Mouse (Mus musculus) forebrain, embryonic 10.5 days (tissue): ENCODE measurements around the gene Mrpl32. TPM values are rescaled to one million over a fixed set of nuclear protein-coding genes. Genes with fewer than 3 reads are reported as not detected.

Experiments
- DNase-seq: peaks from one replicate; pipeline ENCODE4 v3.0.0-alpha.2; 2017; ENCODE audit warnings: low spot score; ENCODE audit errors: extremely low spot score
- H3K27ac ChIP-seq: fragments of 300-500 bp; sonication (generic); 2 replicates; pipeline ENCODE4 v1.5.1; 2016; ENCODE audit warnings: mild to moderate bottlenecking
- H3K27me3 ChIP-seq: fragments of 300-500 bp; sonication (generic); 2 replicates; pipeline ENCODE4 v1.6.1; 2016; ENCODE audit warnings: mild to moderate bottlenecking; ENCODE audit not compliant: poor library complexity, severe bottlenecking
- H3K36me3 ChIP-seq: fragments of 300-500 bp; sonication (generic); replicated peaks from 2 replicates; pipeline ENCODE4 v1.6.1; 2016; ENCODE audit warnings: mild to moderate bottlenecking, moderate library complexity
- H3K4me1 ChIP-seq: fragments of 300-500 bp; sonication (generic); 2 replicates; pipeline ENCODE4 v1.6.1; 2016
- H3K4me3 ChIP-seq: fragments of 300-500 bp; sonication (generic); 2 replicates; pipeline ENCODE4 v1.5.1; 2016; ENCODE audit warnings: mild to moderate bottlenecking, moderate library complexity
- H3K9me3 ChIP-seq: fragments of 300-500 bp; sonication (generic); 2 replicates; pipeline ENCODE4 v1.6.1; 2016; ENCODE audit warnings: mild to moderate bottlenecking, moderate library complexity
- WGBS: fragments of 180-500 bp; shearing (Covaris S2); methylation state at CpG from one replicate; pipeline ENCODE4 v1.1.7; 2016; 5-methylcytosine and 5-hydroxymethylcytosine counted together
- polyA plus RNA-seq: library from polyadenylated mRNA; unstranded; fragments of >200 nt; fragmentation: Nextera tagmentation; extraction: Ambion mirVana; gene quantifications from 2 replicates; pipeline ENCODE4 v1.2.1, GENCODE M21; 2016

The Mrpl32 gene
- 104 TPM in 2 replicates for polyA plus RNA-seq

DNA sequence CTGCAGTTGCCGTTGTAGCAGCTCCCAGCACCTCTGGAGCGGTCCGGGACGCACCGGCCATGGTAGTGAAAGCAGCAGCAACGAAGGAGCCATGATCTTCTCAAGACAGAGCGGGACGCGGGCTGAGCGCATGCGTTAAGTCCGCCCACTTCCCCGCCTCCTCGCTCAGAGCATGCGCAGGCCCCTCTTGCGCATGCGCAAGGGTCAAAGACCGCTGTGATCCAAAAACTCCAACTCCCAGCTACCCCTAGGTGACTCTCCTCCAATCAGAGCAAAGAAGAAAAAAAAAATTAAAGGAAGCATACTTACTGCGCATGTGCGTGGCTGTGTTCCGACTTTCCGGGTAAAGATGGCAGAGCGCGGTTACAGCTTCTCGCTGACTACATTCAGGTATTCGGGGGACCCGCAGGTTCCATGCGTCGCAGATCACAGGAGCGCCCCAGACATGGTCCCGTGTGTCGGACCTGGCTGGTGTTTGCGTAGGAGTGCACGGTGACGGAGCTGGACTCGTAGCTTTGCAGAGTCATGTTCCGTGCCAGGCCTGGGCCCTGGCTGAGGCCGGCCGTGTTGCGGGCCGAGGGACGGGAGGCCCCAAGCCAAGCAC, at the start of gene Mrpl32, which contains the start of gene Psma2:
Mrpl32 (minus strand) TSS at position 240 of the 604 bp plus-strand sequence.
Psma2 (plus strand) TSS at position 315 of the 604 bp plus-strand sequence.
- peaks cover 51% of the 10 kb centered on the region for H3K36me3 ChIP-seq

DNA sequence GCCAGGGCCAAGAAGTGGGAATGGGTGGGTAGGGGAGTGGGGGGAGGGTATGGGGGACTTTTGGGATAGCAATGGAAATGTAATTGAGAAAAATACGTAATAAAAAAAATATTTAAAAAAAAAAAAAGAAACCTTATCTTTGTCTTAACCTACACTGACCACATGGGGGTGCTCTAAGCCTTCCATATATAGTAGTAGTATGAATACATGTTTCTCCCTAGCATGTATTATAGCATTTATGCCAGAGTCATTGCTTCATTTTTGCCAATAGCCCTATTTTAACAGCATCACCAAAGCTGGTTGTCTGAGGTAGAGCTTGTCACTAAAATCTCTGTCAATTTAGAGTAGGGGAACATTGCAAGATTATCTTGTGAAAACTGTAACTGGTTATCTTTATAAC, 36.3 kb upstream of the Mrpl32 start:
- DNase-seq, result no peak
- no peak overlapping the region for H3K27ac ChIP-seq
- no peak overlapping the region for H3K4me3 ChIP-seq
- H3K9me3 ChIP-seq, result peaks cover 7% of the 10 kb centered on the region; the same call in 1 of the 2 replicates
- H3K4me1 ChIP-seq, result no peaks in the 10 kb centered on the region
- no peaks in the 10 kb centered on the region for H3K36me3 ChIP-seq
- WGBS, result 27% methylated on average over 1 of the region's 1 CpGs
- no peaks in the 10 kb centered on the region for H3K27me3 ChIP-seq

More for the DNA sequence above, at the start of gene Mrpl32, which contains the start of gene Psma2:
- Histone ChIP-seq H3K9me3 (no peaks in the 10 kb centered on the region), H3K27me3 (no peaks in the 10 kb centered on the region), H3K4me3 (peak within 1 kb of the TSS; percentile 87), H3K27ac (peak within 1 kb of the TSS; percentile 89), H3K4me1 (peaks cover 15% of the 10 kb centered on the region)
- WGBS, result under 1% methylated on average over 42 of the region's 42 CpGs
- DNase-seq, result peak; percentile 94

DNA sequence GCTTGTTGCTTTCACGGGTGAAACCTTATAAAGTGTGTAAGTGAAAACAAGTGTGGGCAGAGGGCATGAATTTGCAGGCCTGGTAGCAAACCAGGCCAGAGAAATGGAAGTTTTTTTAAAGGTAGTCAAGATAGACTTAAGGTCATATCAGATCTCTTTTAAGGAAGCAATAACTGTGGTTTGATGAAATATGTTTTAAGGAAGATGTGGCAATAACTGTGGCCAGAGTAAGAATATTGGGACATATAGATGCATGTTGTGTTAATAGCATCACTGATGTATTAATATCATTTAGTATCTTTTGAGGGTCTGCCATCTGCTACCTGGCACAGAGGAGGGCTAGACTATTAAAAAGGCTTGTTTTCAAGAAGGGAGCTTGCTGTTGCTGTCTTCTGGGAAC, 27.0 kb upstream of the Mrpl32 start:
- peaks cover 69% of the 10 kb centered on the region for H3K36me3 ChIP-seq
- 72% methylated on average over 1 of the region's 1 CpGs for WGBS

DNA sequence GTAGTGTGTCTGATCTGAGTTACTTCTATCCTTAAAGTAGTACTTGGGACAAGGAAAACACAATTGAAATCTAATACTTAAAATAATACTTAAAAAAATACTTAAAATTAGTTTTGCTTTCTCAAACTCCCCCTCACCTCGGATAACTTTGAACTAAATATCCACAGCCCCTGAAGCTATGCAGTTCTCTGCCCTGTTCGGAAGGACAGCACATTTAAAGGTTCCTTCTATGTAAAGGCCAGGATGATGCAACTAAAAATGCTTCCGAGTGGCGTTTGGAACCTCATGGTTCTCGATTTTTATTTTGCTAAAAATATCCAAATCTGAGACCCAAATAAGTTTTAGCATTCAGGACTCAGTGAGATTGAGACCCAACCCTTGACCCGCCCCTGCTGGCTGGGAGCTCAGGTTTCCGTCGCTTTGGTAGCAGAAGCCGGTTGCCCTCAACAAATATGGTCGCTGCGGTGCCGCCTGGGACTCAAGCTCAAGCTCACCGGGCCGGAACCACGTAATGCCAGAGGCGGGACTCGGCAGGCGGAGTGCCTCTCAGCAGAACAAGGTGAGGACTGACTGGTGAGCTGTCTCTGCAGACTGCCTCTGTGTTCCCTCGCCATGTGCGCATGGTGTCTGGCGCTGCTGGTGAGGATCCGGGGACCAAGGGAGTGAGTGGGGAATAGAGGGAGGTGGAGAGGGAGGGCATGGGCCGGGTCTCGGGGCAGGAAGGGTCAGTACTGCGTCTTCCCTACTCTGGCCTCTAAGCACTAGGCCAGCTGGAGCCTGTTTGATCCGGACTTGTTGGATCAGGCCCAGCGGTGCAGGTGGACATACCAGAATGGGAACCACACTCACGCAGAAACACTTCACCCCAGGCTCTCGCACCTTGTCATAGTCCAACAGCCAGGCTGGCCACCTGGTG, 17.0 kb upstream of the Mrpl32 start, which contains the start of gene AW209491:
AW209491 (plus strand) TSS at position 429 of the 916 bp plus-strand sequence.
- peak; percentile 92 for DNase-seq
- Histone ChIP-seq H3K9me3 (no peaks in the 10 kb centered on the region), H3K4me1 (peaks cover 18% of the 10 kb centered on the region), H3K27me3 (no peaks in the 10 kb centered on the region), H3K4me3 (peak within 1 kb of the TSS; percentile 75), H3K27ac (peak within 1 kb of the TSS; percentile 91), H3K36me3 (peaks cover 43% of the 10 kb centered on the region)
- 2% methylated on average over 29 of the region's 29 CpGs for WGBS

More for the DNA sequence above, 27.0 kb upstream of the Mrpl32 start:
- Histone ChIP-seq H3K27ac (no peak overlapping the region), H3K4me1 (no peaks in the 10 kb centered on the region), H3K4me3 (no peak overlapping the region), H3K9me3 (no peaks in the 10 kb centered on the region), H3K27me3 (no peaks in the 10 kb centered on the region)
- no peak for DNase-seq

DNA sequence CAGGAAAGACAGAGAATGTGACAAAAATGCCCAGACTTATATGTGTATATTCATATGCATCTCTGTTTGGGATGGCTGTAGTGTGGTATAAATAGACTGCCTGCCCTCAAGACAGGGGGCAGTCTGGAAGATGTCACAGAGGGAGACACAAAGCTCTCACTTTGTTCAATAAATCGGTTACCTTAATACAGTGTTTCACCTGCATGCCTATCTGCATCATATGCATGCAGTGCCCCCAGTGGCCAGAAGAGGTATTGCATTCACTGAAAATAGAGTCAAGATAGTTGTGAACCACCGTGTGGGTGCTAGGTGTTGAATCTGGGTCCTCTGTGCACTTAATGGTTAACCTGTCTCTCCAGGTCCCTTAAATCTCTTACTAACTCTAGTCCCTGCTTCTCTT, 5.8 kb upstream of the Mrpl32 start:
- peak; percentile 54 for DNase-seq
- Histone ChIP-seq H3K27me3 (no peaks in the 10 kb centered on the region), H3K4me3 (no peak overlapping the region), H3K9me3 (no peaks in the 10 kb centered on the region), H3K4me1 (peaks cover 8% of the 10 kb centered on the region), H3K36me3 (peaks cover 80% of the 10 kb centered on the region), H3K27ac (no peak overlapping the region)
- 71% methylated on average over 2 of the region's 2 CpGs for WGBS

DNA sequence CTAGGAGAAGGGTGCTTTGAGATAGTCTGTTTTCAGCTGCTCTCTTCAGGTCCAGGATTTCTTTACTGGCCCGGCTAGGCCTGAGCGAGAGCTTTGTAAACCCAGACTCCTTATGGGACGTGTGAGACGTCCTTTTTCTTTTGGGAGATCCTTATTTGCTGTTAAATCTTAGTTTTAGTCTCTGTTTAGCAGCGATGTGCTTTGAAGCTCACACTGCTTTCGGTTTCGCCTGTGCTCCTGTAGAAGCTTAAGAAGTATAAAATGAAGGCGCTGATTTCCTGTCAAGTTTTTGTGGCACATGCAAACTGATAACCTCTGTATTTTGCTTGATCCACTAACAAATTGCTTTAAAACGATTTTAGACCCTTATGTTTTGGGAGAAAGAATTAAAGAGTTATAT, 588 bp upstream of the Mrpl32 start:
- Histone ChIP-seq H3K27me3 (no peaks in the 10 kb centered on the region), H3K4me1 (peaks cover 15% of the 10 kb centered on the region), H3K27ac (peak overlapping the region; percentile 89), H3K4me3 (peak overlapping the region; percentile 87), H3K9me3 (no peaks in the 10 kb centered on the region), H3K36me3 (peaks cover 54% of the 10 kb centered on the region)
- 2% methylated on average over 9 of the region's 9 CpGs for WGBS
- no peak for DNase-seq

DNA sequence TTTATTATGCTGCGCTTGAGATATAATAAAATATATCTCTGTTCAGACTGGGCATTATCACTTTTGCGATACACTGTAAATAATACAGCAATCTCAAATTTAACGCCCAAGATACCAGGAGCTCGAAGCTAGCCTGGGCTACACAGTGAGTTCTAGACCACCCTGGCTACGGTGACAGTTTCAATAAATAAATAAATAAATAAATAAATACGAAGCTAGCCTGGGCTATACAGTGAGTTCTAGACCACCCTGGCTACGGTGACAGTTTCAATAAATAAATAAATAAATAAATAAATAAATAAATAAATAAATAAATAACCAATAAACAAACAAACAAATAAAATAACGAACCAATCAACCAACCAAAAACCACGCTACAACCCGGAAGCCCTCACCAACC, 502 bp downstream of the Mrpl32 start:
- no peak for DNase-seq
- H3K4me3 ChIP-seq, result peak overlapping the region; percentile 87
- no peaks in the 10 kb centered on the region for H3K27me3 ChIP-seq
- WGBS, result 8% methylated on average over 10 of the region's 10 CpGs
- no peaks in the 10 kb centered on the region for H3K9me3 ChIP-seq
- peaks cover 15% of the 10 kb centered on the region for H3K4me1 ChIP-seq
- H3K27ac ChIP-seq, result peak overlapping the region; percentile 89
- H3K36me3 ChIP-seq, result peaks cover 45% of the 10 kb centered on the region

DNA sequence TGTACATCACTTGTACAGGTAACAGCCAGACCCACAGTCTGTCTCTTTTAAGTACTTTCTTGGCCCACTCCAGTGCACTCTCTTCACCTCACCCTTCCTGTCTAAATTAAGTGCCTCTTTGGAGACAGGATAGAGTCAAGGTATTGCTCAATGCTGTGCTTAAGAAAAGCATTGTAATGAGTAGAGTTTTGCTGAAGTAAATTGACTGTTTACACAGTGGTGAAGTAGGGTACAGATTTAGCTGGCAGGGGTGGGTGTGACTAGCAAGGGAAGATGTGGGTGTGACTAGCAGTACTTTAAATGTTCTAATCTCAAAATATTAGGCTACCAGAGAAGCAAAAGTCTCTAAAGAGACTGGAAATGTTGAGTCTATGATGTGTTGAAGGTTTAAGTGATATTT, 5.3 kb downstream of the Mrpl32 start:
- no peak overlapping the region for H3K4me3 ChIP-seq
- no peak overlapping the region for H3K27ac ChIP-seq
- H3K36me3 ChIP-seq, result peaks cover 26% of the 10 kb centered on the region
- no peaks in the 10 kb centered on the region for H3K27me3 ChIP-seq
- DNase-seq, result no peak
- H3K9me3 ChIP-seq, result no peaks in the 10 kb centered on the region
- H3K4me1 ChIP-seq, result 0 out of 2 replicates have a peak, but pooled peaks cover 7% of the 10 kb centered on the region

DNA sequence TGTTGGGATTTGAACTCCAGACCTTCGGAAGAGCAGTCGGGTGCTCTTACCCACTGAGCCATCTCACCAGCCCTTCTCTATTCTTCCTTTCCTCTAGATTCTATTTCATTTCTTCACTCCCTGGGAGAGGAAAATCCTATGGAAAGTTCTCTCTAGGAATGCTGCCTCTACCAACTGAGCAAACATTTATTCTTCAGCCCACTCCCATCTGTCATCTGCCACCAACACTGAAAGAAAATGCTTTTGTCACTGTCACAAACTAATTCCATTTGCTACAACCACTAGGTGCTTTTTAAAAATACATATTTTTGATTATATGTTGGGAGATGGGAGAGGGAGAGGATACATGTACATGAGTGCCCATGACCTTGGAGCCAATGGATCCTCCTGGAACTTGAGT, 10.2 kb downstream of the Mrpl32 start:
- Histone ChIP-seq H3K4me1 (no peaks in the 10 kb centered on the region), H3K27ac (no peak overlapping the region), H3K36me3 (no peaks in the 10 kb centered on the region), H3K27me3 (no peaks in the 10 kb centered on the region), H3K9me3 (no peaks in the 10 kb centered on the region), H3K4me3 (no peak overlapping the region)
- WGBS, result 96% methylated on average over 2 of the region's 2 CpGs
- no peak for DNase-seq

DNA sequence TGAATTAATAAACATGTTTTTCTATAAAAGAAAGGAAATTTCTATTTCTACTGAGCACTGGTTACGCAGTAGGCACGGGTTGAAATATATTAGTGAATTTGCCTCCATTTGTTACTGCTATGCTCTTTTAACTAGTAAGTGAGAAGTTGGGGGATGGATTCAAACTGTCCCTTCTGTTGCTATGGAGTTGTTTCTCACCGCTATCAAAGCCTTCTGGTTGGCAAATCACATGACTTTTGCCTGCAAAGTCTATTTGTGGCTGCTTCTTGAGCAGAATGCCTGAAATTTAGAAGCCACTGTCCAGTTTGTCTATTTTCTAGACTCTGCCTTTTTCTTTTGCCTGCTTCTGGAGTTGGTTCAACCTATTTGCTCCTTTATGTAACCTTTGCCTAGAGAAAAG, 32.6 kb downstream of the Mrpl32 start:
- WGBS, result 84% methylated on average over 3 of the region's 3 CpGs

DNA sequence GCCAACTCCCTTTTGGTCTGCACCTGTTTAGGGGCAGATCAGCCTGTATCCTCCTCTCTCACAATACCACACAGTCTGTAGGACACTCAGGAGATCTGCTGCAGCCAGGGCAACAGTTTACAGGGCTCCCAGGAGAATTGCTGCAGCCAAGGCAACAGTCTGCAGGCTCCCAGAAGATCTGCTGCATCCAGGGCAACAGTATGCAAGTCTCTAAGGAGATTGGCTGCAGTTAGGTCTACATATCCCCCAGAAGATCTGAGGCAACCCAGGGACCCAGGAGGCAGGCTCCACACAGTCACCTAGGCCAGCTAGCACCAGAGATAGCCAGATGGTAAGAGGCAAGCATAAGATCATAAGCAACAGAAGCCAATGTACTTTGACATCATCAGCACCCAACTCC, 38.8 kb downstream of the Mrpl32 start:
- Histone ChIP-seq H3K9me3 (peaks cover 8% of the 10 kb centered on the region; the same call in 1 of the 2 replicates), H3K36me3 (no peaks in the 10 kb centered on the region), H3K27ac (no peak overlapping the region), H3K4me1 (no peaks in the 10 kb centered on the region), H3K4me3 (no peak overlapping the region), H3K27me3 (no peaks in the 10 kb centered on the region)
- no peak for DNase-seq

More for the DNA sequence above, 32.6 kb downstream of the Mrpl32 start:
- no peak overlapping the region for H3K27ac ChIP-seq
- peaks cover 15% of the 10 kb centered on the region; the same call in 1 of the 2 replicates for H3K4me1 ChIP-seq
- H3K4me3 ChIP-seq, result no peak overlapping the region
- no peaks in the 10 kb centered on the region for H3K27me3 ChIP-seq
- no peak for DNase-seq
- peaks cover 1% of the 10 kb centered on the region; the same call in 1 of the 2 replicates for H3K9me3 ChIP-seq
- no peaks in the 10 kb centered on the region for H3K36me3 ChIP-seq

DNA sequence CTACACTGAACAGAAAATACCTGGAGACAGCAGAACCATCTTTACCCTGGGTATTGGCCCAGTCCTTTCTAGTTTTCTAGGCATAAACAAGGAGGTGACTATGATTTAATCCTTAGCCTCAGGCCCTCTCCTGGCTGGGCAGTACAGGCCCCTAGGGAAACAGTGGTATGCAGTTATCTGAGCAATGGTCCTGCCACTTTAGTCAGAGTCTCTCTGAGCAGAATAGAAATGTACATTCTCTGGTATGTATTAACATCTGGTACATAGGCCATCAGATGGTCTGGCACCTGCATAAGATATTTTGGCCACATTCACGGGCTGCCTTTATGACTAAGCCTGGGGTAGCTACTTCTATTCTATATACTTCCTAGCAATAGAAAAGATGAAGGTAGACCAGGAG, 51.6 kb downstream of the Mrpl32 start:
- Histone ChIP-seq H3K4me3 (no peak overlapping the region), H3K27me3 (no peaks in the 10 kb centered on the region), H3K36me3 (no peaks in the 10 kb centered on the region), H3K27ac (no peak overlapping the region), H3K9me3 (no peaks in the 10 kb centered on the region), H3K4me1 (no peaks in the 10 kb centered on the region)
- DNase-seq, result no peak
- 97% methylated on average over 1 of the region's 1 CpGs for WGBS
